Mouse (Mus musculus): ENCODE data around the gene Tmem251.

DNA sequence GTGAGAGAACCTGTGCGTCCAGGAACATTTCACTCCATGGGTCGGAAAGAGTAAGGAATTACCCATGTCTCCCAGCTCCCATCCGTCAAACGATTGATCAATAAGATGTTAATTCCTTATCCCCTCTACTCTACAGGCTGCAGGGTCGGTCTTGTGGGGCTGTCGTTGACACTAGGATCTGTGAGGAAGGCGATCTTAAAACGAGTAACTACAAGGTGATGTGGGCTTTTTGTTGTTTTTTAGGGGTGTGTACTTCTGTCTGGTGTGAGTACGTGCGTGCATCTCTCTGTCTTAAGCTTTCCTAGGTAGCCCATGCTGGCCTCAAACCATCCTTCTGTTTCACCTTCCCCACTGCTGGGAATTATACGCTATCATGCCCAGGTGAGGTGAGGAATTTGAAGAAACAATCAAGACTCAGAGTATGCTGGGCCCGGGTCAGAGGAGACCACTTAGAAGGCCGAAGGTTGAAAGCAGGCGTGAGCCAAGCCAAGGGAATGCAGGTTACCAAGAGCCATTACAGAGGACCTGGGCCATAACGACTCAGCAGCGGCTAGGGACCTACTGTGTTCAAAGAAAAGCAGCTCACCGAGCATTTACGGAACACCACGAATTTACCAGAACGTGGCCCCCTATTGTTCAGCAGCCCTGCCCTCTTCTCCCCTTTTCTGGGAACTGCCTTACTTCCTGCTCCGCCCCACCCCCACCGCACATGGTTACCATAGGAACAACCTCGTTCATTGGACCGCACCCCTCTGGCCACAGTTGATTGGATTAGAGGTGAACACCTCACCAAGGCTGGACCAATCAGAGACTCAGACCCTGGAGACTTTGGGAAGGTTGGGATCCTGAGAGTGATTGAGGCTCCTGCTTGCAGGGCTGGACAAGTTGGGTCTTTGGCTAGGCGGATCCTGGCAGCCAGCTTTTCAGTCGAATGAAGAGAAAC, 13.4 kb upstream of the Tmem251 start:
- TF ChIP-seq POLR2A (IDR thresholded peaks at IDR 0.05; ENCODE audit: insufficient read depth, low read depth, low read length) (no peak), CTCF (IDR thresholded peaks at IDR 0.05; ENCODE audit: insufficient read depth, low read depth, low read length) (no peak)
